In the genomic region with DNA sequence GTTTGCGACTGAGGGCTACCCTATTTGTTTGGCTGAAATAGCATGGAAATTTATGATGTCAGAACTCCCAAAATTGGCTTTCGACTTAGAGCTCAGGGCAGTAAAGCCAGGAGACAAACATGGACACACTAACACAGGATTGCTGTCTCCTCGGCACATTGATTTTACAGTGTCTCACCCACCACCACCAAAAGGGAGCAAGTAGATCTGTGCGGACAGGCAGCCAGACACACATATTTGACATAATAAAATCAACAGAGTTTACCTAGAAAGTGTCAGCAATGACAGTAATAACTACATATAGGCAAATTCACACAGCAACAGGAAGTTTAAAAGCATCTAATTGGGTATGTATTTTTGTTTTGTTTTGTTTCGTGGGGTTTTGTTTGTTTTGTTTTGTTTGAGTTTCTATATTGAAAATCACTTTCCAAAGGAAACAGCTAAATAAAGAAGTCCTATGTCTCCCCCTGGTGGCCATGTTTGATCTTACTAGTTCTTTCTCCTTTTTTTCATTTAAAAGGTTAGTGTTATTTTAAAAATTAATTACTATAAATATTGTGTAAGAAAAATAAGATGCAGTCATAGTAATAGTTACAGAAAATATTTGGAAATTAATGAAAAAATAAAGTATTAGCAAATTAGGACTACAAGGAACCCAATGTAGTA, we compare ENCODE assay signal across 9 mouse cellular contexts.
DNase-seq lines count a peak whose midpoint lies in the region.
"Had no signal": no experiment of that assay in that cellular context is flagged by ENCODE, and none has a peak within 500 bp of the region (broad histone marks: within the 10 kb centered on the region; RNA-seq: fewer than 3 reads in every experiment).

No protein-coding gene starts in this region.

- intact Hi-C loops in left cerebral cortex, postnatal 14 days (cut with DNase I), result loop anchor here (2.0 to 5.0 kb wide), 2 partner anchors 138 to 269 kb away; no protein-coding TSS in a partner anchor

- no peaks in the 10 kb centered on the region for H3K27me3 ChIP-seq in splenic B cell, adult 2 months (ENCODE audit: control insufficient read depth, insufficient read depth, low read length, poor library complexity, severe bottlenecking)
- H3K27me3 ChIP-seq: heart, embryonic 13.5 days had no signal

- no peaks in the 10 kb centered on the region for H3K36me3 ChIP-seq in splenic B cell, adult 2 months (ENCODE audit: control insufficient read depth, insufficient read depth, low read length, poor library complexity, severe bottlenecking)
- H3K36me3 ChIP-seq: heart, embryonic 13.5 days had no signal

- DNase-seq in adrenal gland, adult 18-20 months (ENCODE audit: low spot score in 2 of 2), result peak; percentile 27 to 39
- DNase-seq in adrenal gland, postnatal 4 days (ENCODE audit: low spot score in 2 of 2), result no peak
- peak; percentile 65 for DNase-seq in layer of hippocampus, adult 11-12 months (ENCODE audit: low spot score)
- no peak for DNase-seq in layer of hippocampus, postnatal 36 days
- DNase-seq in MN1 (ENCODE audit: low spot score), result peak; percentile 56
- DNase-seq in embryo, embryonic 11.5 days (ENCODE audit: low read depth, low spot score), result peak; percentile 50
- DNase-seq in left cerebral cortex, postnatal 14 days (ENCODE audit: low spot score in 2 of 2), result peak; percentile 69 to 83
- peak; percentile 45 for DNase-seq in splenic B cell, adult 2 months (ENCODE audit: low read depth, low spot score)

Comparison
In these comparisons a context has a peak if more than half of its experiments do, and no peak if none do; other contexts are left out.
1. DNase-seq: peak in adrenal gland, adult 18-20 months (2 of 2), layer of hippocampus, adult 11-12 months (single experiment), MN1 (single experiment), embryo, embryonic 11.5 days (single experiment), left cerebral cortex, postnatal 14 days (2 of 2) and splenic B cell, adult 2 months (single experiment); none in adrenal gland, postnatal 4 days (0 of 2) and layer of hippocampus, postnatal 36 days (0 of 2).